Mouse (Mus musculus) layer of hippocampus, adult 9-10 months (tissue): Measurements from ENCODE around the gene Tstd2.

Experiments used
- DNase-seq: peaks from one replicate; pipeline ENCODE4 v3.0.0; 2022; ENCODE audit warnings: low spot score

Tstd2 gene

GRCm38 (mm10) chr4:46138287-46139222 is at the start of gene Tstd2, which contains the start of gene Ncbp1:
Gene Tstd2 (minus strand): TSS chr4:46138694.
Gene Ncbp1 (plus strand): TSS chr4:46138613.
- peak; percentile 86 for DNase-seq

DNA sequence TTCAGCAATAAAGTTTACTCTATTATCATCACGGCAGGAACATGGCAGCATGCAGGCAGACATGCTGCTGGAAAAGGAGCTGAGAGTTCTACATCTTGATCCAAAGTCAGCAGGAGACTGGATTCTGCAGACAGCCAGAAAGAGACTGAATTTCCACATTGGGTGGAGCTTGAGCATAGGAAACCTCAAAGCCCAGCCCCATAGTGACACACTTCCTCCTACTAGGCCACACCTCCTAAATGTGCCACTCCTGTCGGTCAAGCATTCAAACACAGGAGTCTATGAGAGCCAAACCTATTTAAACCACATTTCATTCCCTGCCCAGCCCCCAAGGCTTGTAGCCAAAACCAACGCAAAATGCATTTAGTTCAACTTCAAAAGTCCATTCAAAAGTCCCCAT is 48.0 kb upstream of the Tstd2 start:
- DNase-seq, result no peak

DNA sequence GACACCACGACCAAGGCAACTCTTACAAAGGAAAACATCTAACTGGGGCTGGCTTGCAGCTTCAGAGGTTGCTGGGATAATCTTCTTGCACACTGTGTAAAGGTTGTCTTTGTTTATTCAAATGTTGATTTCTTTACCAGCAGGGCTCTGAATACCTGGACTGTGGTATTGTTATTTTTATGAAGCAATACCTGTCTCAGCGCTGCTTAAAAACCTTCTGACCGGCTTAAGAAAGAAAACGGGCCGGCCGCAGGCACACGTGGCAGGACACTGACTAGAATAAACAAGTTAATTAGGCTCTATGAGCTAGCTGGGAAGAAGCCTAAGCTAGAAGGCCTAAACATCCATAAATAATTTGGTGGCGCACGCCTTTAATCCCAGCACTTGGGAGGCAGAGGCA is 47.4 kb upstream of the Tstd2 start:
- no peak for DNase-seq

- DNase-seq, result no peak
Observed at GRCm38 (mm10) chr4:46185423-46185822, 46.9 kb upstream of the Tstd2 start.

DNA sequence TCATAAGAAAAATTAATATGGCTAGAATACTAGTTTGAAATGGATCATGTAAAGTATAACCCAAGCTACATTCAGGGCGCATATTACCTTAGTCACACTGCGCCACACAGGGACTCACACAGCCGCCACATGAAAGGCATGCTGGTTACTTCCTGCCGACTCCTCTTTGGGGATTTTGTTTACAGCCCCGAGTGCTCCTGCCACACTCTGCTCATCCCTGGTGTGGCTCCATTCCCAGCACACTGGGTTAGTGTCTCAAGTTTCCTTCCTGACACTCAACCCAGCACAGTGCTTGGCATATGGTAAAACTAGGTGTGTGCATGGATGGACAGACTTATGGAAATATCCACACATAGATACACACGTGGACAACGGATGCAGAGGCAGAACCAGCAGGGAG is 43.7 kb upstream of the Tstd2 start:
- no peak for DNase-seq

GRCm38 (mm10) chr4:46181168-46181567 is 42.7 kb upstream of the Tstd2 start:
- DNase-seq, result no peak

DNA sequence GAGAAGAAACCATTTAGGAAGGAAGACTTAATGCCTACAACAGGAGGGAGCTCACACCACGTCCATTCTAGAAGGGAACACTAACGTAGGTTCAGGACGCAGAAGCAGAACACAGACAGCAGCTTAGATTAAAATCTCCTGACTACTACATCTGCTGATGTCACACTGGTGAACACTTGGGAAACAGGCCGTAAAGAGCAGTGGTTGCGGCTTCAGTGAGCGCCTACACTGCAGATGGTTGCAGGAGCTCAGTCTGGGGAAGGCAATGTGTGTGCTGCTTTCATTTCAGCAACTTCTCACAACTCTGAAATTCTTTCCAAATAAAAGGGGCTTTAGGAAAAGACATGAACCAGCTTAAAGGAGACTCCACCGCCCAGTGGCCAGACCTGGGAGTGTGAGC is 39.0 kb upstream of the Tstd2 start:
- DNase-seq, result no peak

DNA sequence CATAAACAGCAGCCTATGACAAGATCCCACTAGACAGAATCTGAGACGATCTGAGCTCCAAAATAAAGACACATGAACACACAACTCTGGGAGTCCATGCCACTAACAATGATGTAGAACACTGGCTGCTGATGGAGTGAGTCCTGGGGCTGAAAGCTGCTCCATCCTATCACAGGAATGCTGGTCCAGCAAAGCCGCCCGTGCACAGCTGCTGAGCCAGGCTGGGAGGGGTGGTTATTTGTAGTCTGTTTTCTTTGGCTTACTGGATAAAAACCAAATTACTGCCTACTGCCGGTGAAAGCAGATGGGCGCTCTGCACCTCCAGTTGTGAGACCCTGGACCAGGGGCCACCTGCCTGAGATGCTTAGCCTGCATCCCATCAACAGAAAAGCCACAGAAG is 38.5 kb upstream of the Tstd2 start:
- DNase-seq, result no peak

GRCm38 (mm10) chr4:46176313-46176712 is 37.8 kb upstream of the Tstd2 start:
- DNase-seq, result no peak

GRCm38 (mm10) chr4:46171761-46172160 is 33.3 kb upstream of the Tstd2 start:
- no peak for DNase-seq

GRCm38 (mm10) chr4:46165831-46166230 is 27.3 kb upstream of the Tstd2 start:
- DNase-seq, result no peak

DNA sequence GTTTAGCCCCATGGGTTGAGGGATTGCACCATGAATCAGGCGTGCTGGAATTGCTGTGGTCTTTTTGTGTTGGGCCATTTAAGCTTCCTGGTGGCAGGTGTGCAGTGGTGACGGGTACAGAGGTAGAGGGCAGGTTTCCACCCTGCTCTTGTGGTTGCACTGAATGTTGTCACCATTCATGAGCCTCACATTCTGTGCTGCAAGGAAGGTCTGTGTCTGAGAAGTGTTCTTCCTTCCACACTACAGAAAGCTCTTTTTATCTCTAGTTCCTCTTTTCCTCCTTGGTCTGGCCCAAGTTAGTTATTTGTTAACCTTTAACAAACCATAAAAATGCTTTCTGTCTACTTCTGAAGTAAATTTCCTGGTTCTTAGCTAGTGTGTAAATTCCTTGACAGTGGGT is 25.5 kb upstream of the Tstd2 start:
- no peak for DNase-seq

DNA sequence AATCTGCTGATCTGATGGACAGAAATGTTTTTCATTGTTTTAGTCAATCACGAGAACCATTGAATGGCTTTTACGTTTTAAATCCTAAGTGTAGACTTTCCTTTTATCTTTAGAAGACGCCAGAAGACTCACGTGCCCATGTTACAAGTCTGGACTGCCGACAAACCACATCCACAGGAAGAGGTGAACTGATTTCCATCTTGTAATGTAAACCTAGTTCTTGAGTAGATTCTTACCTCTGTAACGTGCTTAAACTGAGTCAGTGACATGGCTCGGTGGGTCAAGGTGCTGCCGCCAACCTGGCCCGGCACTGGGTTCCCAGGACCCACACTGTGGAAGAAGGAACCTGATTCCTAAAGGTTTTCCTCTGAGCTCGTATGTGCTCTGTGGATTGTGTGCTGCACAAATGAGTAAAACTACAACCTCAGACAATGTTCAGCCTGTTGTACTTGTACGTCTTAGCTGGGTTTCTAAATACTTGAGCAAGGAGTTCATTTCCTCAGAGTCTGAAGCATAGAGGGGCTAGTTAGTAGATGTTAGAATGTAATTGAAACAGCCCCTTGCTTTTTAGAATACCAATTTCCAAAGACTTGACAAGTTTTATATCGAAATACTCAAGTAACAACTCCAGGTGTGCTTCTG is 13.5 kb upstream of the Tstd2 start:
- no peak for DNase-seq

- no peak for DNase-seq
Observed at GRCm38 (mm10) chr4:46146881-46147280, 8.4 kb upstream of the Tstd2 start.

DNA sequence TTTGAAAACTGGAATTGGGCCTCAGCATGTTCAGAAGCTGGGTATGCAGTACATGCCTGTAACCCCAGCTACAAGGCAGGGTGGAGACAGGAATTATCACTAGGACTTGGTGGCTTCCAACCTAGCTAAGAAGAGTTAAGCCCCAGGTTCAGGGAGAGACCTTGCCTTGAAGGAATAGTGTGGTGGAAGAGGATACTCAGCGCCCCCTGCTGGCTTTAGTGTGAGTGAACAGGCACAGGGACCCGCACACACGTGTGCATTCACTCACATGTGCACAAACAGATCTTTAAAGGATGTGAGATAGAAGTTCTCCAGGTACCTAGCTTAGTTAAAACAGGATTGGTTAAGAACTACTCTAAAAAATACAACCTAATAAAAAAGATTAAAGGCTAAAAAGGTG is 5.8 kb upstream of the Tstd2 start:
- DNase-seq, result no peak

GRCm38 (mm10) chr4:46137629-46138286 is 736 bp downstream of the Tstd2 start:
- no peak for DNase-seq

GRCm38 (mm10) chr4:46131791-46132190 is 6.7 kb downstream of the Tstd2 start:
- DNase-seq, result no peak

GRCm38 (mm10) chr4:46130221-46130620 is 8.3 kb downstream of the Tstd2 start:
- DNase-seq, result no peak

DNA sequence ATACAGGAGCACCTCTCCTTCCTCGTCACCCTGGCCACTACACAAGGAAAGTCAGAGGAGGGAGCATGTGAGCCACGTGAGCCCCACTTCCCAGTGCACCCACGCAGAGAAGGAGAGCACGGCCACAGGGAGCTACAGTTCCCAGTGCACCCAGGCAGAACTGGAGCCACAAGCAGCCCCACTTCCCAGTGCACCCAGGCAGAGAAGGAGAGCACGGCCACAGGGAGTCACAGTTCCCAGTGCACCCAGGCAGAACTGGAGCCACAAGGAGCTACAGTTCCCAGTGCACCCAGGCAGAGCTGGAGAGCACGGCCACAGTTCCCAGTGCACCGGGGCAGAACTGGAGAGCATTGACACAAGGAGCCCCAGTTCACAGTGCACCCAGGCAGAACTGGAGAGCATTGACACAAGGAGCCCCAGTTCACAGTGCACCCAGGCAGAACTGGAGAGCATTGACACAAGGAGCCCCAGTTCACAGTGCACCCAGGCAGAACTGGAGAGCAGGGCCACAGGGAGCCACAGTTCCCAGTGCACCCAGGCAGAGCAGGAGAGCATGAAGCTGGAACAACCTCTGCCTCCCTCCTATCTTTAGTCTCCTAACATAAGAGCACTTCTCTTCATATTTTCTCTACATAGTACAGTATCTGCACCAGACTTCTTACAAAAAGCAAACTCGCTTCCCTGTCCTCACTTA is 9.0 kb downstream of the Tstd2 start:
- no peak for DNase-seq

DNA sequence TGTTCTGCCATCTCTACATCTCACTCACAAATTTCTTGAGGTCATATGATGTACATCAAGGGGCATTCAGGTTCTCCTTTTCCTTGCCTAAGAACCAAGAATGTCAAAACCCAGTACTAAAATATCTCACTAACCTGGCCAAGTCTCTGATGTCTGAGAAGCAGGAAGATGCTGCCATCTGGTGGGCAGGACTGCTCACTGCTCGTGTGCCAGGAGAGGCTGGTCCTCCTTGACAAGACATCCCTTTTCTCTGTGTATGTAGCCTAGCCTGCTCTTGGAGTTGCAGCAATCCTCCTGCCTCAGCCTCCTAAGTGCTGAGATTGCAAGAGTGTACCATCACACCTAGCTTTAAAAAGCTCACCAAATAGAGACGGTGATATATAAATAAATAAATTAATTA is 12.0 kb downstream of the Tstd2 start:
- peak; percentile 79 for DNase-seq

DNA sequence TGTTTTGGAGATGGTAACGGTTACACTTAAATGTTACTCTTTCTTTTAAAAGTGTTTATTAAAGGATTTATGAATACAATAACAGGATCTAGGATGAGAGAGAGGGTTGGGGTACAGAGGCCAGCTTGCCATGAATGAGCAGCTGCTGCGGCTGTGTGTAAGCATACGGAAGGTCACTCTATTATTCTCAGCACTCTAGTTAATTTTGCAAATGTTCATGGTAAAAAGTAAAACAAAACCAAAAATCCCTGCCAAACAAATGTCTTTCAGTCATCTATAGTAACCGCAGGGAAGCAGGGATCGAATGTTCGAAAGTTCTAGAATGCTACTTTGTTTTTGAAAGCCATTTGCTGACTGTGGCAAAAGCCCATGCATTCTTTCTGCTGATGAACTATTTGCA is 15.1 kb downstream of the Tstd2 start:
- DNase-seq, result no peak

- no peak for DNase-seq
Observed at GRCm38 (mm10) chr4:46120767-46121166, 17.7 kb downstream of the Tstd2 start.
